Mouse (Mus musculus) megakaryocyte, adult 5-6 weeks (primary cell): ENCODE results near the gene Adamts20. TPM values are rescaled to one million over a fixed set of nuclear protein-coding genes. Genes with fewer than 3 reads are reported as not detected.
"Not testable (repeated sequence)": the region's sequence is repeated elsewhere in the genome, so short reads cannot be mapped to it uniquely, and the experiment has no call there.

Experiments used
- ATAC-seq: 2 replicates; pipeline ENCODE4 v1.8.0; 2016; ENCODE audit warnings: mild to moderate bottlenecking, inconsistent platforms; ENCODE audit not compliant: poor library complexity, severe bottlenecking
- total RNA-seq, 2 experiments: library from RNA; stranded (forward) in 1 of 2; stranded (reverse) in 1 of 2; fragments of 153-499, 151-499 nt in 1 of 2; fragments of 221-1000, 200-1000 nt in 1 of 2; gene quantifications; 2 replicates each; pipeline versions ENCODE4 v1.2.3 to v1.2.4; 2015 to 2017

The Adamts20 gene
- total RNA-seq (2015) (not detected in 2 replicates), total RNA-seq (2017) (not detected in 2 replicates)

DNA sequence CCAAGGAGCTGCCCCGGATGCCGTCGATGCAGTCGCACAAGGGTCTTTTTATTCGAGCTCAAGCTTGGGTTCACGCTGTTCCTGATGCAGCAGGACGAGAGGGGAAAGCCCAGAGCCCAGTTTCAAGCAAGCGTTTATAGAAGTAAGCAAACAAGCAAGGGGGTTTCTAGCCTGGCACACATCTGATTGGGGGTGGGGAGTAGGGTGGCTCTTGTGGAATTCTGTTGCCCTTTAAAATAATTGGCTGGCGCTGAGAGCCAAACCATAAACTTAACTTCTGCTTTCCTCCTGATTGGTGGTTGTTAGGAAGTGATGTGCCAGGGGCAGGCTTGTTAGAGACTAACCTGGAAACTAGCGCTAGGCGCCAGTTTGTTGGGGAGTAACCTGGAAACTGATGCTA is at the start of gene Adamts20:
Gene Adamts20 (minus strand): TSS at position 101 of the 400 bp plus-strand sequence.
- ATAC-seq, result no peak

DNA sequence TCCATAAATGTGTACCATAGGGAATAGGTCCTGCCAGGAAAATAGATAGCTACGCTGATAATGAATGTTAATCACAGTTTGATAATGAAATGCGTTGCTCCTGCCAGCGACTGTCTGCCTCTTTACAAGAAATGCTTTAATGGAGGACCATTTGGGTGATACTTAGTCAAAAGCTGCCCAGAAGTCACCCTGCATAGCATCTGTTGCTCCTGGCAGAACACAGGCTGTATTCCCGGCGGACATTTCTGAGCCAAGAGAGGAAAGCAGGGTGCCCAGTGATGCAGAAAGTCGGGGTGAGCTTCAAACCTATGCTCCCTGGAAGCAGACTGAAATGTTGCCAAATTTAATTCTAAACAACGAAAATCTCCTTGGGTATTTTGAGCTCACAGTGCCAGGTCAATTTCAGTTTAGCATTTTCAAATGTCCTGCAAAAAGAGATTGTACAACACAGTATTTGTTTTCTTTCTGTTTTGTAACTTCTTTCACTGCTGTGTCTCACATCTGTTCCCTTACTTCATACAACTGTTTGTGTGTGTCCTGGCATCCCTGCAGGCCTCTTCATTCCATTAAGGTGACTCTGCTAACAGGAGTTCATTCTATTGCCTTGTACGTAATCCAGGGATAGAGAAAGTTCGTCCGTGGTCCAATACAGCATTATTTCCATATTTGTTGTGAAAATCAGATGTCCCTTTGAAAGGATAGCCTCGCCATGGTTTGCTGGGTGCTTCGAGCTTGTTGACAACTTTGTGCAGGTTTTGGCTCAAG is 38.4 kb upstream of the Adamts20 start:
- ATAC-seq, result no peak

DNA sequence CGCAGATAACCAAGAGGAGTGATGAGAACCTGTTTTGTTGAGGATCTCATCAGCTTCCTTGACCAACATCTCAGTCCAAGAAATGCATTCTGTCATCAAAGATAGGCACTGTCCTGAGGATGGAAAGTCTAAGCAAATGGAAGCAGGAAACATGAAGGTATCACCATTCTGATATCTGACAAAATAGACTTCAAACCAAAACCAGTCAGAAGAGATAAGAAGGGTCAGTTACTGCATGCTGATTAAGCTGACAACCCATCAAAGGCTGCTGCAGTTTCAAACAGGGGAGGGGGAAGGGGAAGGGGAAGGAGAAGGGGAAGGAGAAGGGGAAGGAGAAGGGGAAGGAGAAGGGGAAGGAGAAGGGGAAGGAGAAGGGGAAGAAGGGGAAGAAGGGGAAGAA is 34.0 kb upstream of the Adamts20 start:
- ATAC-seq, result no peak

DNA sequence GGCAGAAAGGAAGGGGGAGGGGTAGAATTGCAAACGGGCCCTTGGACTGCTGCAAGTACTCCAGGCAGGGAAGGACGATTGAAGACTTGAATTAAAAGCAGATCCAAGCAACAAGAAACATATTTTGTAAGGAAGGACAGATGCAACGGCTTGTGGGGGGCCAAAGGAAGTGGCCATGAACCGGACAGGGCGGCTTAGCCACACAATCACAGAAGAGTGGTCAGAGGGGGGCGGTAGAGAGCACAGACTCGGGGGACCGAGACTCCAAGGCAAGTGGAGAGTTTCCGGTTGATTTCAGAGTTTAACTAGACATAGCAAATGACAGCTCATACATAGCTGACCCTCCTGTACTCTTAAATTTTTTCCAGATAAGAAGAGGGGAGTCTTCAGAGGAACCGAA is 30.7 kb upstream of the Adamts20 start:
- no peak for ATAC-seq

DNA sequence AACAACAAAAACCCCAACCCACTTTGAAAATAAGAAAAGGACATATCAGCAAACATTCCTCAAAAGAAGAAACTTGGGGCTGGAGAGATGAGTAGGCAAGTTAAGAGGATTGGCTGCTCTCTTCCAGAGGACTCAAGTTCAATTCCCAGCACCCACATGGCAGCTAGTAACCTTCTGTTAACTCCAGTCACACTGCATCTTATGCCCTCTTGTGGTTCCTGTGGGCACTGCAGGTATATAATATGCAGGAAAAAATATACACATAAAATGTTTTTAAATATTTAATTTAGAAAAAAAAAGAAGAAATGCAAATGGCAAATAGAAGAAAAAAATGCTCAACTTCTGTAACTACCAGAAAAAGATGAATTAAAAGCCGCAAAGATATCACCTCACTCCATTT is 29.2 kb upstream of the Adamts20 start:
- ATAC-seq, result no peak

DNA sequence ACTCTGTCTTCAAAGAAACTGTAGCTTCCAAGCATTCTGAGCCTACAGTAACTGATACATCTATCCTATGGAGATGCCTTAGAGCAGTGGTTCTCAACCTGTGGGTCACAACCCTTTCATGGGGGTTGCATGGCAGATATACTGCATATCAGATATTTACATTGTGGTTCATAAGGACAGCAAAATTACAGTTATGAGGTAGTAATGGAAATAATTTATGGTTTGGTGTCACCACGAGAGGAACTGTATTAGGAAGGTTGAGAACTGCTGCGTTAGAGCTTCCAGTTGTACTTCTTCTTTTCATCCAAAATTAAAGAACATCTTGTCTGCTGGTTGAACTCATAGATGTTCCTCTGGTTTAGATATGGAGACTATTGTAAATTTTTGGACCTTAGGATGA is 24.2 kb upstream of the Adamts20 start:
- no peak for ATAC-seq

DNA sequence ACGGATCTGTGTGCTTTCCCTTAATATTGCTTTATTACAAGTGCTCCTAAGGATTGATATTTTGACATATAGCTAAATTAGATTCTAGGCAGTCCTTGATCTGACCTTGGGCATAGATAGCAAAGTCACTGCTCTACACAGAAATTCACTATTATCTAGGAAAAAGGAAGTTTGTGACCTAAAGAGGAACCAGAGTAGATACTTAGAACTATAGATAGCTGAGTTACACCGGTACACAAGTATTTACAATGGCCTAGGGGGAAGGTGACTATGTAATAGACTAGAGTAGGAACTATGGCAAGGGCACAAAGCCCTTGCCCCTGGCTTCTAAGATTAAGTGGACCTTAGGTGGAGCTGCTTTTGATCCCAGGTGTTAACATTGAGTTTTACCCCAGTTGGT is 22.8 kb upstream of the Adamts20 start:
- ATAC-seq, result not testable (repeated sequence)

DNA sequence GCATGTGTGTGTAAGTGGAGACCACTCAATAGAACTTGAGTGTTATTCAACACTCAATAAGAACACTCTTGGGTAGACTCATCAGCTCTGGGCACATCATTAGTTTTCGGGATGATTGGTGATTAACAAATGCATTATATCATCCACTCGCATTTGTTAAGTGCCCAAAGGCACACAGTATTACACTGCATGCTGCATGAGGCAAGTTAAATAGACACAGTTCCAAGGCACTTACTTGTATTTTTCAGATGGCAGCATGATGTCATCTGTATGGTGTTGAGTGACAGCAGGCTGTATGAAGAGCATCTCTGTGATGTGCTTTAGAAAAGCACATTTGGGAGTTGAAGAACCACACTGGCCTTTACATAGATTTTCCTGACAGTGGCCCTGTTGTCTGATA is 17.3 kb upstream of the Adamts20 start:
- no peak for ATAC-seq

DNA sequence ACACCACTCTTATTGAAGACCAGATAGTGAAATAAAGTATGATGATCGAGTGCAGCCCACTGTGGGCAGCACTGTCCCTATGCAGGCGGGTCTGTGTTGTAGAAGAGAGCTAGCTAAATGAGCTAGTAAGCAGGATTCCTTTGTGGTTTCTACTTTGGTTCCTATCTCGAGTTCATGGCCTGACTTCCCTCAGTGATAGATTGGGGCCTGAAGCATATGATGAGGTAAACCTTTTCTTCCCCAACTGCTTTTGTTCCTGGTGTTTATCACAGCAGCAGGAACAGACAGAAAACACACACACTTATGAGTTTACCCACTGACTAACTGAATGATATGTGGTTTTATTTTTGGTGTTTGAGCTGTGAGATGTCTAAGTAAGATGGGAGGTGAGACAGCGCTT is 15.6 kb upstream of the Adamts20 start:
- no peak for ATAC-seq

DNA sequence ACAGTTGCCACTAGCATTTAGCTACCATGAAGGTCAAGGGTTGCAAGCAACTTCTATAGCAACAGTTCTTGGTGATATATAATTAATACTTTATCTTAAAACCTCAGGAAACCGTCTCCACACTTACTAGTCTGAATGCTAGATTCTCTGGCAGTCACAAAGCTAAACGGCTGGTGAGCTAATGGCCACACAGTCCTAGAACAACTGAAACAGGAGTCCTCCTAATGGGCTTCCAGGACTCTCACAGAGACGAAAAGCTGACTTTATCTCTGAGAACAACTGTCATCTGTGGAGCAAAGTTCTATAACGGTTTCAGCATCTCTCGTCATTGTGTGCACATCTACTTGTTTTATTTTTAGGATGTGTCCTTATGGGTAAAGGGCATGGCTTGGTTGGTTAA is 15.0 kb upstream of the Adamts20 start:
- no peak for ATAC-seq

DNA sequence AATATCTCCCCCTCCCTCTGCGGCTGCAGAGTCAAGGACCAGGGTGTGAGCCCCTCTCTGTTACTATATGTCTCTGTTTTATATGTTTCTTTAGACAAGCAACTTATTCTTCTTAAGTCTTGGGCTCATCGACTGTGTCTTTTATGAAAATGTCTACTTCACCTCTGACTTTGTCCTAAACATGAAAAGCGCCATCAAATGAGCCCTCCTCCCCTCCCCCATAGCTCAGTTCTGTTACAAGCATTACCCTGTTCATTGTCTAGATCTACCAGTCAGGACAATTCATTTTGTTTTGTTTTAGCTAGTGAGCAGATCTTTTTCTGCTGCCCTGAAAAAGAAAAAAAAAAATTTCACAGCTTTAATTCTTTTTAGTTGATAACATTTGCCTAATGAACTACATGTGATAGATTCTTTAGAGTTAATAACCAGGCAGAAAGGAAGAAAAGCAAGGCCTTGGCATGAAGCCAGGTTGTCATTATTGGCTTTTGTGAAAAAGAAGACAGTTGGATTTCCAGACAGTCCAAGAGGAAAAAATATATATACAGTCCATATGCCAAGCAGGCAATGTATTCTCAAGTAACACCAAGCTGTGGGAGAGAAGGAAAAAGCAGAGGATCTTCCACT is 14.4 kb upstream of the Adamts20 start:
- ATAC-seq, result no peak

DNA sequence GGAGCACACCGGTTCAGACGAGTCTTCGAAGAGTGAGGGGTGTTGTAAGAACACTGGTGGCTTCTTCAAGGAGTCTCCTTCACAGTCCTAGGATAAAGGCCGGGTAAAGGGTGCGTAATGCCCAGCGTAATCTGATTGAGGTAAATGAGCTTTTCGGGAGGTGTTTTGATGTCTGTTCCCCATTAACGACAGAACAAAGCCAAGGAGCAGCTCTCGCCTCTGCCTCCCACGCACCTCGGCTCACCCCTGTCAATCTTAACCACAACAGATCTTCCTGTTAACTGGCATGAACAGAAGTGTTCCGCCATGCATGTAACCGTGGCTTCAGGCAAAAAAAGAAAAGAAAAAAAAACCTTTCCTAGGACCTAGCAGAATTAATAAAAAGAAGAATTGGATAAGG is 13.5 kb upstream of the Adamts20 start:
- ATAC-seq, result no peak

DNA sequence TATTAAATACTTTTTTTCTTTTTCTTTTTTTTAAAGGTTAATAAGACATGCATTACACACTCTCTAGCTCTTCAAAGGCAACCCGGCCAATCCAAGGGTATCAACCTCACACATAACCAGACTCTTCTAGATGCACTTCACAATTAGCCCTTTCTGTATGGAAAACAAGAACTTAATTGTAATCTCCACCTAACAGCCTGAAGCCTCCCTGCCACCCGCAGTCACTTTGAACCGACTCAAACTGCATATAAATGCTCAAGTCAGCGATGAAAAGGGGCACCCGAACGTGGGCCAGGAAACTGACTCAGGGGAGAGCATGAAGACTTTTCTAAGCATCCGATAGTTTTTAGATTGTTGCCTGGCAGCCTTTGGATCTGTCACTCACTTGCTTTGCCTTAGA is 12.1 kb upstream of the Adamts20 start:
- no peak for ATAC-seq

DNA sequence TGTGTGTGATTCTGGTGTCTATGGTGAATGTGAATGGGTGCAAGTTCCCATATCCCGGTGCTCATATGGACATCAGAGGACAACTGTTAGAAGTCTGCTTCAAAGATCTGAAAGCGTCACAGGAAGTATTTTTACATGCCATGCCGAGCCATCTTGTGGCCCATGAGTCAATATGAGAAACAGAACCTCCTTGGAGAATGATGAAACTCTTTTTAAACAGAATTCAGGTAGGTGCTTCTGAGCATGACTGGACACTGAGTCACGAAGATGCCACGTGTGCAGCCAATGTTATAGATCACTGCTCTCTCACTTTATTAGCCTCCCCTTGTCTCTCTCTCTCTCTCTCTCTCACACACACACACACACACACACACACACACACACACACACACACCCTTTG is 10.8 kb upstream of the Adamts20 start:
- no peak for ATAC-seq

DNA sequence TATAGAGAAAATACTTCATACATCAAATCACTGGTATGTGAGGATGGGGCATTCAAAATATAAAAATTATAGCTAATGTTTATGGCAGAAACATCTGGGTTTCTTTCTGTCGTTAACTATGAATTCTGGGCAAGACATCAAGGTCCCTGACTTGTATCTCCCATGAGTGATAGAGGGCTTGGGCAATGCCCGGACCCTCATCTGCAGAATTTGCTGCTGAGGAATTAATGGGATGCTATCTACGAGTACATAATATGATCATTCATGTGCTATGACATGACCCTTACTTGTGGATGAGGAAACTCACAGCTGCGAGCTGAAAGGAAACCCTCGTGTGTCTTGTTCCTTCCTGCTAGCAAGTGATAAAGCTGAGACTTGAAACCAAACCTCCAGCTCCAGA is 5.1 kb upstream of the Adamts20 start:
- ATAC-seq, result no peak

DNA sequence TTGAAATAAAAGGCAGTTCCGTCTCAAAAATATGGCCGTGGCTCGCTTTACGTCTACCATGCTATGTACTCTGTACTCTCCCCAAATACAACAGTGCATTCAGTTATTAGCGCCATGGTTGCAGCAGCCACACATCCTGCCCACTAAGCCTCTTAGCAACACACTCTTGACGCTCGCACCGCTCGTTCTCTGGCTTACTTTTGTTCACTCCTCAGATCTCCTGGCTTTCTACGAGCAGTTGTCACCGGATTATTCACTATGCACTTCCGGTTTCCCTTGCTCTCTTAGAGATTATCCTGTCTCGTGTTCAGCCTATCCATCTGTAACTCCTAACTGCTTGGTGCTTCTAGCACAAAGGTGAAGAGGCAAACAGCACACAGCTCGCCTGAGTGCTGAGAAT is 337 bp downstream of the Adamts20 start:
- no peak for ATAC-seq

DNA sequence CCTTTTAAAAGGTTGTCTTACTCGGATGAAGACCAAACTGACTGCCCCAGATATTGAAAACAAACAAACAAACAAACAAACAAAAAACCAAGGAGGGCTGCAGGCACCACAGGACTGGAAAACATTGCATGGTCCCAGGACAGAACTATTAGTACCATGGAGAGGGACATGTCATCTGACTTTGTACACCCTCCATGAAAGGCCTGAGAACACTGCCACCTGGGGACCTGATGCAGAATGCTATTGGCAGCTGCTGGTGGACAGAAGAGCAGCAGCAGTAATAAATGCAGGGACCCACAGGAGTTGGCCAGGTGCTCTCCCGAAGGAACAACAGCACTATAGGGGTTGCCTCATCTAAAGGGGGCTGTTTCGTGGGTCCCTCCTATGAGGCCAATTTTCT is 2.0 kb downstream of the Adamts20 start:
- ATAC-seq, result no peak

DNA sequence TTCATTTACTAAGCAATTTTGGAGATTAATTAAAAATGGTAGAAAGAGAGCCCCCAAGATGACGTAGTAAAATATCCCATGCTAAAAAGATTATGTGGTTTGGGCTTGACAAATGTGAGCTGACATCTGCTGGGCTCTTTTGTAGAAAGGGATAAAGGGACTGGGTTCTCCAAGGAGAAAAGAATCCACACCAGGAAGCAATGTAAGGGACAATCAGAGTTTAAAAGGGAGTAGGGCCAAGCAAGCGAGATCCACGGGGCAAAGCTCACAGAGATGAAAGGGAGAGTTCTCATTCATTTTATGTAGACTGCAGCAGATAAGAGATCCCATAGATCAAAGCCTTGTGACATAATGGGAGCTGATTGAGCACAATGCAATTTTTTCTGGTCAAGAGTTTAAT is 3.0 kb downstream of the Adamts20 start:
- ATAC-seq, result no peak

DNA sequence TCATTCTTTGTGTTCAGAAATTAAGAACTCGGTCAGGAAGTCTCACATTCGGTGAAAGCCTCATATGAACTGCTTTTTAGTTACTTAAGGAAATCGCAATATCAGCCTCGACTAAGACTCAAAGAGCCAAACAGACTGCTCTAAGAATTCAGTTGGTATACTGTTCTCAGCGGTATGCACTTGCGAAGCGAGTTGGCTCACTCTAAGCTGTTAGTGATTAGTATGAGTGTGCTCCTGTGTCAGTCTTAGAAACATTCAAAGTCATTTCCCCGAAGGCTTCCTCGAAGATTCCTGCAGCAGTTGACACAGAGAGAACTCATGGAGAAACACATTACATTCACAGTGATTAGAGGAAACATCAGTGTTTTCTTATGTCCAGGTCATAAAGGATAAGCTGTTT is 4.1 kb downstream of the Adamts20 start:
- no peak for ATAC-seq

DNA sequence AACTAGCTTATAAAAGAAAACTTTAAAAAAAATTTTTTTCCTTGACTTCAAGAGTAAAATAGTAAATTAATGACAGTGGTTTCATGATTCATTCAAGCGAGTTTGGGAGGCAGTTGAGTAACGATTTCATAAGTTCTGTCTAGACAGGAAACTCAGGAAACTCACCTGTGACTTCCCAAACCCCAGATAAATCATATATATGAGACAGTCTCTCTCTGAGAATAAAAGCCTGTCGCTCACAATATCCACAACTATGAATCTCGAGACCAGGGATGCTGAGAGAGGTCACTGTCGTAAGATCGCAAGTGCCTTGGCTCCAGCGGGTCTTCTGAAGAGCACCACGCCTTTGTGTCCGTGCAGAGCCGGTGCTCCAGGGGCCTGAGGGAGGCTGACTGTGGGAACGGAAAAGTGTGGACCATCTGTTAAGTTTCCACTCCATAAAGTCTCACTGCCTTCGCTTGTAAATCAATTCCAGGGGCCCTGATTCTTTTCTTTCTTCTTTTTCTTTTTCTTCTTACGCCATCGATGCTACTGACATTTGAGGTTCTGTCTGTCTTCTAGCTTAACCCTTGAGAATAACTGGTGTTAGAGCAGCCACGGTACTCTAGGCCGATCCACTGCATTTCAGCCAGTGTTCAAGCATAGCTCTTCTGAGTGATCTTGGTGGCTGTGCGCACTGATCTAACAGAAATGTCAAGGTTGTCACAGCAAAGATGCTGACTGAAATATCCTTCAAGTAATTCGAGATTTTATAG is 7.4 kb downstream of the Adamts20 start:
- ATAC-seq, result no peak

DNA sequence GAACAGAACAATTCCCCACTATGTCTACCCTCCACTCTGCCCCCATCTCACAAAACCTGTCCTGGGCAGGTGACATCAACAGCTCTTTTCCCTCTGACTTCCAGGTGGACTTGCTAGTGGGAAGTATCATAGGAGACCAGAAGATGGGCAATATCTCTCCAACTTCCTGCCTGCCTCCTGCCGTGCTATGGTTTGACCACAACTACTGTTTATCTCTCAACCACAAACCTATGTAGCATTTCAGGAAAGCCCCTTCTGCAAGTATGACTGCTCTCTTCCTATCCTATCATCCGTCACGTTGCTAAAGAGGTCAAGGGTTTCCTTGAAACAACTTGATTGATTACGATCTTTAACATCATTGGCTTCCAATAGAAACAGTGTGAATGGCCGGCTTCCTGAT is 12.4 kb downstream of the Adamts20 start:
- ATAC-seq, result no peak

DNA sequence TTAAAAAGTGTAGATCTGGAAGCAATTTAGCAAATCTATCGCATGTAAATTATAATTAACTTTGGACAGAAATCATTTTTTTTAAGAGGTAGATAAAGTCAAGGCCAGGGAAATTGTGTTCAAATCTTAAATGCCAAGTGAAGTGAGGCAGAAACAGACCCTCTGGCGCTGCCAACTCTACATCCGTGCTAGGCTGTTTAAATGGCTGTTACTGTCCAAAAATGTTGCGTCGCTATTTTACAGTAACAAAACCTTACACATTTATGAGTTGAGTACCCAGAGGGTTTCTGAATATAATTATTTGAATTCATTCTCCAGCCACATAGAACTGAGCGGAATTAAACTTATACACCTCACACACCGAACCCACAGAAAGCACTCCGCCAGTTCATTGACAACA is 13.6 kb downstream of the Adamts20 start:
- ATAC-seq, result no peak
